Mouse (Mus musculus): ENCODE results near the gene Ganab.

DNA sequence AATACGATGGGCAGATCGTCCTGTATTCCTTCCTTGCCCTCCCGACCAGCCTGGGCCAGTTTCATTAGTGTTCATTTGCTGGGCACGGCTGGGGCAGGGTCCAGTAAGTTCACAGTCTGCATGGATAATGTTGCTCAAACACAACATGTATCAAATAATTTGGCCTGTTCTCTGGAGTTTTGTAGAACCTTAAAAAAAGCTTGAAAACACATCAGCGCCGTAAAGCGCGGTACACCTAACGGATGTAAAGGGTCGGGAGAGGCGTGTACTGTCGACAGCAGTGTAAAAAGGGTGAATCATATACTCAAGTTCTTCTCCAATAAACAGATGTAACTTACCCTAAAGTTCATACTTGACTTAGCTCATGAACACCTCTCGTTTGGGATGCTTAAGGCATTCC, 705 bp downstream of the Ganab start:
- TF ChIP-seq GATA1 (IDR thresholded peaks at IDR 0.05; ENCODE audit: low read length) (no peak), TAL1 (IDR thresholded peaks at IDR 0.05; ENCODE audit: low read length) (no peak)

Measured in erythroblast, embryonic 14.5 days (primary cell).